Mouse (Mus musculus): Measurements from ENCODE around the gene Jak3.

- no peak for TF ChIP-seq CTCF (IDR thresholded peaks at IDR 0.05; ENCODE audit: low read depth)
- no peak for TF ChIP-seq EP300 (optimal IDR thresholded peaks at IDR 0.05)
These were observed 4.5 kb upstream of the Jak3 start, which contains the start of gene Unc13a for GRCm38 (mm10) chr8:71671549-71671965.
